Mouse (Mus musculus) lung, embryonic 16.5 days (tissue): ENCODE results near the gene Ccdc30. TPM values are rescaled to one million over a fixed set of nuclear protein-coding genes. Genes with fewer than 3 reads are reported as not detected.

Source experiments
- ATAC-seq: fragments of 200-750 bp; cut with Nextera tagmentation; 2 replicates; pipeline ENCODE4 v1.8.0; 2017; ENCODE audit warnings: low read depth, mild to moderate bottlenecking, moderate library complexity
- H3K27ac ChIP-seq: fragments of 300-500 bp; sonication (generic); 2 replicates; pipeline ENCODE4 v1.5.1; 2014; ENCODE audit warnings: mild to moderate bottlenecking, control low read depth, low read length
- H3K27me3 ChIP-seq: fragments of 300-500 bp; sonication (generic); 2 replicates; pipeline ENCODE4 v1.6.1; 2014; ENCODE audit warnings: low read depth, low read length, mixed read lengths; ENCODE audit not compliant: control insufficient read depth, insufficient read depth
- H3K36me3 ChIP-seq: fragments of 300-500 bp; sonication (generic); 2 replicates; pipeline ENCODE4 v1.6.1; 2014; ENCODE audit warnings: low read length; ENCODE audit not compliant: control insufficient read depth, insufficient read depth
- H3K4me1 ChIP-seq: fragments of 300-500 bp; sonication (generic); replicated peaks from 2 replicates; pipeline ENCODE4 v1.6.1; 2014; ENCODE audit warnings: low read length, mixed read lengths; ENCODE audit not compliant: control insufficient read depth, insufficient read depth
- H3K4me2 ChIP-seq: fragments of 300-500 bp; sonication (generic); 2 replicates; pipeline ENCODE4 v1.6.1; 2014; ENCODE audit warnings: low read depth, low read length, control low read depth
- H3K4me3 ChIP-seq: fragments of 300-500 bp; sonication (generic); 2 replicates; pipeline ENCODE4 v1.5.1; 2014; ENCODE audit warnings: mild to moderate bottlenecking, low read length, control low read depth
- H3K9ac ChIP-seq: fragments of 300-500 bp; sonication (generic); 2 replicates; pipeline ENCODE4 v1.6.1; 2014; ENCODE audit warnings: low read length, control low read depth
- H3K9me3 ChIP-seq: fragments of 300-500 bp; sonication (generic); 2 replicates; pipeline ENCODE4 v1.6.1; 2016; ENCODE audit warnings: low read length; ENCODE audit not compliant: control insufficient read depth
- WGBS: fragments of 180-500 bp; shearing (Covaris S2); extraction: QIAGEN DNeasy Blood & Tissue Kit; methylation state at CpG from one replicate; pipeline ENCODE4 v1.1.7; 2014; 5-methylcytosine and 5-hydroxymethylcytosine counted together
- polyA plus RNA-seq: library from polyadenylated mRNA; unstranded; fragments of >200 nt; fragmentation: Nextera tagmentation; extraction: Ambion mirVana; gene quantifications from 2 replicates; pipeline ENCODE4 v1.2.1, GENCODE M21; 2015

Gene Ccdc30
- polyA plus RNA-seq, 1 experiment from 2014 or later = 6.1 TPM

DNA sequence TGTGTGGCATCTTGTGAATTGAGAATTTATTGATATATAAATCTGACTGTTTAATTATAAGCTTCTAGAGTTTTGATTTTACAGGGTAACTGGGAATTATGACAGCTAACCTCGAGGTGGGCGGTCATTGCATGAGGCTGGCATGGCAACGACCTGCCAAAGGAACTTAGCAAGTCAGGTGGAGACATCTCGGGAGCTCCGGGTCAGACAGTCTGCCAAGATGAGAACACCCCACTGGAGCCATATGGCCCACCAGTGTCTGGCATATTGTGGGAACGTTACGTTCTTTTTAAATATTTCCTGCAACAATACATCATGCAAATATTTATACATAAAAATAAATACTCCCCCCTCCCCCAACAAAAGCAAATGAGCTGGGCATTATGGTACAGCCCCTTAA lies 16.6 kb downstream of the Ccdc30 start:
- Histone ChIP-seq H3K4me3 (no peak overlapping the region), H3K9me3 (peaks cover 9% of the 10 kb centered on the region), H3K9ac (no peak overlapping the region), H3K4me1 (no peaks in the 10 kb centered on the region), H3K4me2 (no peak overlapping the region), H3K27ac (no peak overlapping the region), H3K27me3 (no peaks in the 10 kb centered on the region), H3K36me3 (0 out of 2 replicates have a peak, but pooled peaks cover 3% of the 10 kb centered on the region)
- 67% methylated on average over 7 of the region's 7 CpGs for WGBS
- no peak for ATAC-seq

DNA sequence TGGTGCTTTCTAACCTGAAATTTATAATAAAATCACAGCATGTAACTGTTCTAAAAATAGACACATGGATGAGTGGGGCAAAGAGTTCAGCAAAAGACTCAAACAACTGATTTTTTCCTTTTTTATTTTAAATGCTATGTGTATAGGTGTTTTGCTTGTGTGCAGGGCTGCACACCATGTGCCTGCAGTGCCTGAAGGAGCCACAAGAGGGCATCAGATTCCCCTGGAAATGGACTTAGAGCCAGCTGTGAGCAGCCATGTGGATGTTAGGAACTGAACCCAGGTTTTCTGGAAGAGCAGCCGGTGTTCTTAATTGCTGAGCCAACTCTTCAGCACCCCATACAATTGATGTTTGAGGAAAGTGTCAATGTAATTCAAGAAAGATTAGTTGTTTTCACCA lies 25.0 kb downstream of the Ccdc30 start:
- WGBS = 76% methylated on average over 1 of the region's 1 CpGs
- Histone ChIP-seq H3K27ac (no peak overlapping the region), H3K9me3 (no peaks in the 10 kb centered on the region), H3K4me3 (no peak overlapping the region), H3K27me3 (no peaks in the 10 kb centered on the region), H3K4me2 (no peak overlapping the region), H3K36me3 (no peaks in the 10 kb centered on the region), H3K4me1 (no peaks in the 10 kb centered on the region), H3K9ac (no peak overlapping the region)
- no peak for ATAC-seq

DNA sequence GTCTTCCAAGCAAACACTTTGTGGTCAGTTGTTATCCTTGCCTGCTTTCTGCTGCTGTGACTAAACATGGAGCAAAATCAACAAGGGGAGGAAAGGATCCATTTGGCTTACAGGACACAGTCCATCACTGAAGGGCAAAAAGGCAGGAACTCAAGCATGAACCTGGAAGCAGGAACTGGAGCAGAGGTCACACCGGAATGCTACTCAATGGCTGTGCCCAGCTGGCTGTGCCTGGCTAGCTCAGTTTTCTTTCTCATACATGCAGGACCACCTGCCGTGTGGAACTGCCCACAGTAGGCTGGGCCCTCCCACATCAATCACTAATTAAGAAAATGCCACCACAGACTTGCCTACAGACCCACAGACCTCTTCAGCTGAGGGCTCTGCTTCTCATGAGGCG lies 26.1 kb downstream of the Ccdc30 start:
- H3K9ac ChIP-seq = no peak overlapping the region
- H3K27ac ChIP-seq = no peak overlapping the region
- no peaks in the 10 kb centered on the region for H3K36me3 ChIP-seq
- no peaks in the 10 kb centered on the region for H3K27me3 ChIP-seq
- no peak overlapping the region for H3K4me2 ChIP-seq
- 82% methylated on average over 3 of the region's 3 CpGs for WGBS
- H3K9me3 ChIP-seq = no peaks in the 10 kb centered on the region
- ATAC-seq = no peak
- no peaks in the 10 kb centered on the region for H3K4me1 ChIP-seq
- H3K4me3 ChIP-seq = no peak overlapping the region

DNA sequence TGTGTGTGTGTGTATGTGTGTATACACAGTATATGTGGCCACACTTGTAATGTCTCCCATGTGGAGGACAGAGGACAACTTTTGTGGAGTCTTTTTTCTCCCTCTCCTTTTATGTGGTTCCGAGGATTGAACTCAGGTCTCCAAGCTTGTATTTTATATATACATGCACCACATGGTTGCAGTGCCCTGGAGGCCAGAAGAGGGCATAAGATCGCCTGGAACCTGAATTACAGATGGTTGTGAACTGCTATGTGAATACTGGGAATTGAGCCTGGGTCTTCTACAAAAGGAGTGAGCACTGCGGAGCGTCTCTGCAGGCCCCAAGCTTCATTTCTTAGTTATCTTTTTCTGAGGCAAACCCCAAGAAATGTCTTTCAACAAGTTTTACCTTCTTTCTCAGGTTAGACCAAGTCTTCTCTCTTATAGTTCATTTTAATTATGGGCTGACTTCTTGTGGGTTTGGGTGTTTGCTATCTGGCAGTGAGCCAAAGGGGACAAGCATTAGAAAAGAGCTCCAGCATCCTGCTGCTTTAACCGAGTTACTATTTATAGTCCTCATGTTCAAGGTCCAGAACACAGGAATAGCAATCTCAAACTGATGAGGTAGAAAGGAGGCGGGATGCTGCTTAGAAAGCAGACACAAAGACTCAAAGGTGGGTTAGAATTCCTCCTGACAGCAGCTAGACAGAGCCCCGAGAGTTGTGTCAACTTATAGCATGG lies 33.7 kb downstream of the Ccdc30 start:
- 65% methylated on average over 7 of the region's 7 CpGs for WGBS
- ATAC-seq = no peak
- no peak overlapping the region for H3K4me3 ChIP-seq

DNA sequence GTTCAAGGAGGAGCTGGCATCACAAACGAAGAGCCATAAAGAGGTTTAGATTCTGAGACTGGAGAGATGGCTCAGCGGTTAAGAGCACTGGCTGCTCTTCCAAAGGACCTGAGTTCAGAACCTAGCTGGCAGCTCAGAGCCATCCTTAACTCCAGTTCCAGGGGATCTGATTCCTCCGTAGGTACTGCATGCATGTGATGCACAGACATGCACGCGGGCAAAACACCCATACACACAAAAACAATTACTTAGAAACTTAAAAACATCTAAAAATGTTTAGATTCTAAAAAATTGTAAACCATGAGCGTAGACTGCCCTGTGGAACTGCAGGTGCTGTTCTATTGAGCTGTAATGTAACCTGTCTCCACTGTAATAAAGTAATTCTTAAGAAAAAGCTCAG lies 45.9 kb downstream of the Ccdc30 start:
- ATAC-seq = no peak
- peaks cover 8% of the 10 kb centered on the region for H3K4me1 ChIP-seq
- H3K4me3 ChIP-seq = no peak overlapping the region
- H3K4me2 ChIP-seq = no peak overlapping the region
- no peaks in the 10 kb centered on the region for H3K27me3 ChIP-seq
- H3K27ac ChIP-seq = no peak overlapping the region
- 87% methylated on average over 6 of the region's 6 CpGs for WGBS
- H3K36me3 ChIP-seq = no peaks in the 10 kb centered on the region
- H3K9ac ChIP-seq = no peak overlapping the region
- H3K9me3 ChIP-seq = no peaks in the 10 kb centered on the region

More for the DNA sequence above, 33.7 kb downstream of the Ccdc30 start:
- no peaks in the 10 kb centered on the region for H3K27me3 ChIP-seq
- H3K9ac ChIP-seq = no peak overlapping the region
- H3K36me3 ChIP-seq = no peaks in the 10 kb centered on the region
- H3K4me1 ChIP-seq = no peaks in the 10 kb centered on the region
- H3K27ac ChIP-seq = no peak overlapping the region
- H3K4me2 ChIP-seq = no peak overlapping the region
- H3K9me3 ChIP-seq = no peaks in the 10 kb centered on the region

DNA sequence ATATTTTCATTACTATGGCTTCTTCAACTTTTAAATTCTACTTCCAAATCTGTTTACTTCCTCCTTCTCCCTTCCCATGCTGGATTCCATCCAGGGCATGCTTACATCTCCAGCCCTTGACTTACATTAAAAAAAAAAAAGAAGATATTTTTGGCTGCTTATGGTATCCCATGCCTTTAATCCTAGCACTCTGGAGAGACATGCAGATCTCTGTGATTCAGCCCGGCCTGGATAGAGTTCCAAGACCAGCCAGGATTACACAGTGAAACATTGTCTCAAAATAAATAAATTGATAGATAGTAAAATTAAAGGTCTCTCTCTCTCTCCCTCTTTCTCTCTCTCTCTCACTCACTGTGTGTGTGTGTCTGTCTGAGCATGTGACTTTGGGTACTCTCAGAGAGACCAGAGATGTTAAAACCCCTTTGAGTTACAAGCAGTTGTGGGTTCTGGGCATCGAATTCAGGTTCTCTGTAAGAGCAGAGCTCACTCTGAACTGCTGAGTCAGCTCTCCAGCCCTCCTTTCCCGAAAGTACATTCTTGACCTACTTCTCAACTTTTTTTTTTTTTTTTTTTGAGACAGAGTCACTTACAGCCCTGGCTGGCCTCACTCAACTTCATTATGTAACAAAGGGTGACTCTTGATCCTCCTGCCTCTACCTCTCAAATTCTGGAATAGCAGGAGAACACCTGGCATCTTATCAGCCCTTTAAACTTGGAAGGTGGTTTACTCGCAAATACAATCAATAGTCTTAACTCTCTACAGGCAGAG lies 48.4 kb downstream of the Ccdc30 start:
- no peaks in the 10 kb centered on the region for H3K27me3 ChIP-seq
- ATAC-seq = peak; percentile 60
- H3K36me3 ChIP-seq = no peaks in the 10 kb centered on the region
- H3K9me3 ChIP-seq = no peaks in the 10 kb centered on the region
- WGBS = 28% methylated on average over 4 of the region's 4 CpGs
- peaks cover 8% of the 10 kb centered on the region for H3K4me1 ChIP-seq
- no peak overlapping the region for H3K9ac ChIP-seq
- H3K4me3 ChIP-seq = no peak overlapping the region
- no peak overlapping the region for H3K4me2 ChIP-seq
- peak overlapping the region; percentile 38; the same call in 1 of the 2 replicates for H3K27ac ChIP-seq

DNA sequence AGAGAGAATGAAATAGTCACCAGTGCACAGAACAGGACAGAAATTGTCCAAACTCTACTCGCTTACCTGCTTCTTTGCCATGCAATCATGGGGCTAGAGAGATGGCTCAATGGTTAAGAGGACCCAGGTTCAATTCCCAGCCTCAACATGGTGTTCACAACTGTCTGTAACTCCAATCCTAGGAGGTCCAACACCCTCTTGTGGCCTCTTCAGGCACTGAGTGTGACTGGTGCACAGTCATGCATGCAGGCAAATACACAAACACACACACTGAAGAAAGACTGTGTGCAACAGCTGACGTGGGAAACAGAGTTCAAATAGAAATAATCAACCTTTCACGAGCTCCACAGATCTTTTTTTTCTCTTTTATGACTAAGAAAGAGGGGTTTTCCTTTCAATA lies 53.1 kb downstream of the Ccdc30 start:
- H3K4me3 ChIP-seq = no peak overlapping the region
- ATAC-seq = no peak
- H3K4me2 ChIP-seq = no peak overlapping the region
- H3K9me3 ChIP-seq = no peaks in the 10 kb centered on the region
- peaks cover 6% of the 10 kb centered on the region for H3K4me1 ChIP-seq
- H3K9ac ChIP-seq = no peak overlapping the region
- no peak overlapping the region for H3K27ac ChIP-seq
- H3K27me3 ChIP-seq = no peaks in the 10 kb centered on the region; the same call in 1 of the 2 replicates
- no peaks in the 10 kb centered on the region for H3K36me3 ChIP-seq
- WGBS = 72% methylated on average over 3 of the region's 3 CpGs

DNA sequence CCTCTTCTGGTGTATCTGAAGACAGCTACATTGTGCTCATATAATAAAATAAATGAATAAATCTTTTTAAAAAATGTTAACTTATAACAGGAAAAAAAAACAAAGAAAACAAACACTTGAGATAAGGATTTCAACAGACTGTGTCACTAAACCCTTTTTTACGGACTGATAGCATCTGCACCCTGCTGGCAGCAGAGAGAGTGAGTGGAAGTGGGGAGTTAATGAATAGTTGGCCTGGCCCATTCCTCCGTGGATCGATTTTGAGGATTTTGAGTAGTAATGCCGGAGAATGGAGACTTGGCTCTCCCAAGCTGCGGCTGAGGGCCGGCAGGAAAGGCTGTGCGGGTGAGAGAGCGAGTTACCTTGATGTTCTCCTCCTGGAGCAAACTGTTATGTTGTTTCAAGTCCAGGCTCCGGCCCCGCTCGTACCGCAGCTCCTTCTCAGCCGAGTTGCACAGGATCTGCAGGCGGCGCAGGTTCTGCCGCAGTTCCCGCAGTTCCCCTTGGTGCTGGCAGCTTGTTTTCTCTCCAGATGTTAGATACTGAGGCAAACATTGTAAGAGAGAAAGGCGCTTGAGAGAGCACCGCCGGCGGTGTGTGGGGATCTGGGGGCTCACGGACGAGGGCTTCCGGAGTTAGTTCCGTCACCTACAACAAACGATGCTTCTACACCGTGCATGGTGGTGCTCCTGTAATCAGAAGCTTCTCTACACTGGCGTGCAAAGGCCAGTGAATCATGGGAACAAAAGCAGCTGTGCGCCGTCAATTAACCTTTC lies 55.9 kb downstream of the Ccdc30 start:
- no peaks in the 10 kb centered on the region; the same call in 1 of the 2 replicates for H3K27me3 ChIP-seq
- peak overlapping the region; percentile 68 for H3K4me2 ChIP-seq
- ATAC-seq = peak; percentile 57; the same call in 1 of the 2 replicates
- H3K4me3 ChIP-seq = peak overlapping the region; percentile 47
- H3K27ac ChIP-seq = no peak overlapping the region
- H3K9me3 ChIP-seq = no peaks in the 10 kb centered on the region
- peak overlapping the region; percentile 66 for H3K9ac ChIP-seq
- H3K36me3 ChIP-seq = no peaks in the 10 kb centered on the region
- no peaks in the 10 kb centered on the region; the same call in 1 of the 2 replicates for H3K4me1 ChIP-seq
- 4% methylated on average over 30 of the region's 30 CpGs for whole genome bisulfite sequencing

DNA sequence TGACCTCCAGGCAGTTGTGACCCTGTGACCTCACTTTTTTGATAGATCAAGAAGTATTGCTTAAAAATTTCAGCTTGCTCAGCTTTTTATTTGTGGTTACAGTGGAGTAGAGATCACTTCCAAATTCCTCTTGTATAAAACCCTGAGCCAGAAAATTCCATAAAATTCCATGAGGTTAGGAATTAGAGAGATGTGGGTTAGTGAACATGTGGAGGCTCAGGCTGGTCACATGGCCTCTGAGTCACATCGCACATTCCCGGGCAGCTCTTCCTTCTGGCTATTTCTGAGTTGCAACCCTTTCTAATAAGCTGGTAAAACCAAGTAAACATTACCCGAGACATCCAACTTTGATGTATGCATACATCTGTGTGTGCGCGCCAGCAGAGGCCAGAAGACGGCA lies 69.8 kb downstream of the Ccdc30 start:
- H3K27me3 ChIP-seq = no peaks in the 10 kb centered on the region
- no peak for ATAC-seq
- 89% methylated on average over 6 of the region's 6 CpGs for WGBS
- H3K27ac ChIP-seq = no peak overlapping the region
- no peak overlapping the region for H3K9ac ChIP-seq
- no peaks in the 10 kb centered on the region for H3K9me3 ChIP-seq
- H3K4me3 ChIP-seq = no peak overlapping the region
- H3K4me1 ChIP-seq = no peaks in the 10 kb centered on the region
- H3K36me3 ChIP-seq = no peaks in the 10 kb centered on the region
- H3K4me2 ChIP-seq = no peak overlapping the region
